Mouse (Mus musculus): ENCODE measurements at regions not wholly inside any gene's neighbourhood (a gene's known extent, or its start where the extent isn't known, plus 50 kb on each side); places are given as distances from the start of the nearest gene placed in this dataset.

- Histone ChIP-seq H3K27me3 (ENCODE audit: control insufficient read depth, insufficient read depth, low read length) (no peaks in the 10 kb centered on the region), H3K4me3 (replicated peaks; ENCODE audit: low read length) (no peak overlapping the region), H3K4me1 (ENCODE audit: control insufficient read depth, insufficient read depth, low read length) (peaks cover 3% of the 10 kb centered on the region; the same call in 1 of the 2 replicates), H3K9me3 (ENCODE audit: control insufficient read depth, low read length) (no peaks in the 10 kb centered on the region), H3K27ac (replicated peaks; ENCODE audit: low read depth, low read length) (no peak overlapping the region), H3K9ac (ENCODE audit: low read depth, low read length, severe bottlenecking) (no peak overlapping the region), H3K36me3 (ENCODE audit: control insufficient read depth, insufficient read depth, low read length) (no peaks in the 10 kb centered on the region), H3K4me2 (replicated peaks; ENCODE audit: low read depth, low read length, severe bottlenecking) (no peak overlapping the region)
- DNase-seq (ENCODE audit: low spot score) = no peak
- no peak for TF ChIP-seq POLR2A (IDR thresholded peaks at IDR 0.05; ENCODE audit: borderline replicate concordance, extremely low read depth, insufficient read depth, insufficient read length)
- ATAC-seq (ENCODE audit: low FRiP score, low read depth) = no peak
- WGBS = 38% methylated on average over 4 of the region's 4 CpGs
These were observed 358.7 kb downstream of the Dnajb9 start for GRCm38 (mm10) chr12:43851264-43852009.

- H3K36me3 ChIP-seq (ENCODE audit: control insufficient read depth, insufficient read depth, low read length) = no peaks in the 10 kb centered on the region
- H3K27ac ChIP-seq (replicated peaks; ENCODE audit: low read depth, low read length) = no peak overlapping the region
- no peak overlapping the region for H3K4me2 ChIP-seq (replicated peaks; ENCODE audit: low read depth, low read length, severe bottlenecking)
- 69% methylated on average over 5 of the region's 5 CpGs for WGBS
- no peaks in the 10 kb centered on the region for H3K4me1 ChIP-seq (ENCODE audit: control insufficient read depth, insufficient read depth, low read length)
- H3K4me3 ChIP-seq (replicated peaks; ENCODE audit: low read length) = no peak overlapping the region
- H3K9me3 ChIP-seq (ENCODE audit: control insufficient read depth, low read length) = no peaks in the 10 kb centered on the region
- no peaks in the 10 kb centered on the region for H3K27me3 ChIP-seq (ENCODE audit: control insufficient read depth, insufficient read depth, low read length)
- no peak overlapping the region for H3K9ac ChIP-seq (ENCODE audit: low read depth, low read length, severe bottlenecking)
- no peak for TF ChIP-seq POLR2A (IDR thresholded peaks at IDR 0.05; ENCODE audit: borderline replicate concordance, extremely low read depth, insufficient read depth, insufficient read length)
- no peak for DNase-seq (ENCODE audit: low spot score)
- ATAC-seq (ENCODE audit: low FRiP score, low read depth) = no peak
These were observed 366.1 kb downstream of the Dnajb9 start for GRCm38 (mm10) chr12:43843907-43844537.

- TF ChIP-seq POLR2A (IDR thresholded peaks at IDR 0.05; ENCODE audit: borderline replicate concordance, extremely low read depth, insufficient read depth, insufficient read length) = no peak
- no peaks in the 10 kb centered on the region for H3K4me1 ChIP-seq (ENCODE audit: control insufficient read depth, insufficient read depth, low read length)
- ATAC-seq (ENCODE audit: low FRiP score, low read depth) = no peak
- H3K27ac ChIP-seq (replicated peaks; ENCODE audit: low read depth, low read length) = no peak overlapping the region
- H3K27me3 ChIP-seq (ENCODE audit: control insufficient read depth, insufficient read depth, low read length) = no peaks in the 10 kb centered on the region
- WGBS = 70% methylated on average over 1 of the region's 1 CpGs
- no peak overlapping the region for H3K4me3 ChIP-seq (replicated peaks; ENCODE audit: low read length)
- no peak overlapping the region for H3K4me2 ChIP-seq (replicated peaks; ENCODE audit: low read depth, low read length, severe bottlenecking)
- H3K9me3 ChIP-seq (ENCODE audit: control insufficient read depth, low read length) = no peaks in the 10 kb centered on the region
- H3K9ac ChIP-seq (ENCODE audit: low read depth, low read length, severe bottlenecking) = no peak overlapping the region
- no peak for DNase-seq (ENCODE audit: low spot score)
- H3K36me3 ChIP-seq (ENCODE audit: control insufficient read depth, insufficient read depth, low read length) = no peaks in the 10 kb centered on the region
These were observed 378.1 kb downstream of the Dnajb9 start for GRCm38 (mm10) chr12:43831976-43832375.

GRCm38 (mm10) chr12:43828641-43829040, 381.5 kb downstream of the Dnajb9 start:
- Histone ChIP-seq H3K4me1 (ENCODE audit: control insufficient read depth, insufficient read depth, low read length) (no peaks in the 10 kb centered on the region), H3K9ac (ENCODE audit: low read depth, low read length, severe bottlenecking) (no peak overlapping the region), H3K4me3 (replicated peaks; ENCODE audit: low read length) (no peak overlapping the region), H3K27me3 (ENCODE audit: control insufficient read depth, insufficient read depth, low read length) (no peaks in the 10 kb centered on the region), H3K27ac (replicated peaks; ENCODE audit: low read depth, low read length) (no peak overlapping the region), H3K4me2 (replicated peaks; ENCODE audit: low read depth, low read length, severe bottlenecking) (no peak overlapping the region), H3K9me3 (ENCODE audit: control insufficient read depth, low read length) (no peaks in the 10 kb centered on the region), H3K36me3 (ENCODE audit: control insufficient read depth, insufficient read depth, low read length) (no peaks in the 10 kb centered on the region)
- TF ChIP-seq POLR2A (IDR thresholded peaks at IDR 0.05; ENCODE audit: borderline replicate concordance, extremely low read depth, insufficient read depth, insufficient read length) = no peak
- DNase-seq (ENCODE audit: low spot score) (no peak), ATAC-seq (ENCODE audit: low FRiP score, low read depth) (no peak)

GRCm38 (mm10) chr12:43827901-43828300, 382.2 kb downstream of the Dnajb9 start:
- H3K27me3 ChIP-seq (ENCODE audit: control insufficient read depth, insufficient read depth, low read length) = no peaks in the 10 kb centered on the region
- H3K9ac ChIP-seq (ENCODE audit: low read depth, low read length, severe bottlenecking) = no peak overlapping the region
- ATAC-seq (ENCODE audit: low FRiP score, low read depth) = no peak
- no peaks in the 10 kb centered on the region for H3K36me3 ChIP-seq (ENCODE audit: control insufficient read depth, insufficient read depth, low read length)
- H3K9me3 ChIP-seq (ENCODE audit: control insufficient read depth, low read length) = no peaks in the 10 kb centered on the region
- 73% methylated on average over 6 of the region's 6 CpGs for WGBS
- no peak for TF ChIP-seq POLR2A (IDR thresholded peaks at IDR 0.05; ENCODE audit: borderline replicate concordance, extremely low read depth, insufficient read depth, insufficient read length)
- H3K27ac ChIP-seq (replicated peaks; ENCODE audit: low read depth, low read length) = no peak overlapping the region
- no peak overlapping the region for H3K4me2 ChIP-seq (replicated peaks; ENCODE audit: low read depth, low read length, severe bottlenecking)
- no peak overlapping the region for H3K4me3 ChIP-seq (replicated peaks; ENCODE audit: low read length)
- DNase-seq (ENCODE audit: low spot score) = no peak
- H3K4me1 ChIP-seq (ENCODE audit: control insufficient read depth, insufficient read depth, low read length) = no peaks in the 10 kb centered on the region
